Mouse (Mus musculus): ENCODE results near the gene Gm49387. TPM values are rescaled to one million over a fixed set of nuclear protein-coding genes. Genes with fewer than 3 reads are reported as not detected.

Gm49387 gene
- polyA plus RNA-seq, 1 experiment: 0.32 TPM

DNA sequence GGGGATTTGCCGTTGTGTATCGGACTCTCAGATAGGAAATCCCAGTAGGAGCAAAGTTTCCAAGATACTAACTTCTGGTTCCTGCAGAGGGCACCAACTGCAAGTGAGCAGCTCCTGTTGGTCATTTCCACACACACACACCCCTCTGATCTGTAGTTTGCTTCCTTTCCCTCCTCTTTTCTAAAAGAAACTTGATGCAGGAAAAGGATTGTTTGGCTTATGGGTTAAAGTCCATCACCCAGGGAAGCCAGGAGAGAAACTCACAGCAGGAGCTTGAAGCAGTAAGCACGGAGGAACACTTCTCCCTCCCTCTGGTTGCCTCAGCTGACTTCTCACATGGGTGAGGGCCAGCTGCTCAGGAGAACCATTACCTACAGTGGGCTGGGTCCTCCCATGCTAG is 121.5 kb downstream of the Gm49387 start:
- TF ChIP-seq POLR2A (IDR thresholded peaks at IDR 0.05; ENCODE audit: low read depth, low read length): no peak
- TF ChIP-seq CTCF (IDR thresholded peaks at IDR 0.05; ENCODE audit: extremely low read depth, insufficient read depth, insufficient read length, insufficient replicate concordance): peak; percentile 9; the same call in 1 of the 2 replicates
- Histone ChIP-seq H3K36me3 (ENCODE audit: control insufficient read depth, insufficient read depth, low read length) (no peaks in the 10 kb centered on the region), H3K4me3 (ENCODE audit: extremely low read depth, insufficient read depth, insufficient read length) (no peak overlapping the region), H3K27ac (ENCODE audit: insufficient read depth, low read length) (no peak overlapping the region), H3K27me3 (ENCODE audit: control insufficient read depth, insufficient read depth, low read length) (no peaks in the 10 kb centered on the region), H3K4me1 (ENCODE audit: control insufficient read depth, insufficient read depth, insufficient read length) (no peaks in the 10 kb centered on the region)
- DNase-seq (ENCODE audit: low read depth in 1 of 2, low spot score in 2 of 2): no peak
- WGBS: 44% methylated on average over 3 of the region's 3 CpGs

DNA sequence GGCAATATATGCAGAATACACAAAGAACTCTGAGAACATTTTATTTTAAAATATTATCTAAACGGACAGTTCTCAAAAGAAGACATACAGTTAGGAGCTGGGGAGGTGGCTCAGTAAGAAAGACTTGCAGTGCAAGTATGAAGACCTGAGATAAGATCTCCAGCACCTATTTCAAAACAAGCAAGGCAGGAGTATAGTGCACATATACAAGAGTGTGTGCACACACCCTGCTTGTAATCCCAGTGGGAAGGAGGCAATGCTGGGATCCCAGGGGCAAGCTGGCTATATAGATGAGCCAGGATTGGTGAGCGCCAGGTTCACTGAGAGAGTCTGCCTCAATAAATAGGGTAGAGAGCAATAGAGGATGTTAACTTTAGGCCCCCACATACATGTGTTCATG is 124.8 kb downstream of the Gm49387 start:
- no peak overlapping the region for H3K4me3 ChIP-seq (ENCODE audit: extremely low read depth, insufficient read depth, insufficient read length)
- DNase-seq (ENCODE audit: low read depth in 1 of 2, low spot score in 2 of 2): no peak
- H3K4me1 ChIP-seq (ENCODE audit: control insufficient read depth, insufficient read depth, insufficient read length): no peaks in the 10 kb centered on the region
- no peaks in the 10 kb centered on the region for H3K27me3 ChIP-seq (ENCODE audit: control insufficient read depth, insufficient read depth, low read length)
- no peak for TF ChIP-seq POLR2A (IDR thresholded peaks at IDR 0.05; ENCODE audit: low read depth, low read length)
- no peak for TF ChIP-seq CTCF (IDR thresholded peaks at IDR 0.05; ENCODE audit: extremely low read depth, insufficient read depth, insufficient read length, insufficient replicate concordance)
- H3K36me3 ChIP-seq (ENCODE audit: control insufficient read depth, insufficient read depth, low read length): no peaks in the 10 kb centered on the region
- no peak overlapping the region for H3K27ac ChIP-seq (ENCODE audit: insufficient read depth, low read length)
- WGBS: 89% methylated on average over 2 of the region's 2 CpGs

DNA sequence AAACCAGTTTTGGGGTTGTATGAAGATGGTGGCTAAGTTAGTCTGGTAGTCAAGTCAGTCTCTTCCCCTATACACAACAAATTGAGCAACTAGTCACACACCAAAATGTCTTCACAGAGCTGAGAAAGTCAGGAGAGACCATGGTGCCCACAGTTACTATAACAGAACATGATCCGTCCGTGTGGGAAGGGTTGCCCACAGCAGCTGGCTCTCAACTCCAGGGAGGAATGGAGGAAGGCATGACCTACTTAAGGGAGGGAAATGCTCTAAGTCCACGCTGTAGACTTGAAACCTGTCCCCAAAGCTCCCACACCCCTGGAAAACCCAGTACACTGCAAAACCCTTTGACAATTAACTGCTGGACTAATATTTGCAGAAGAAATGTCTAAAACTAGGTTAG is 130.4 kb downstream of the Gm49387 start:
- H3K36me3 ChIP-seq (ENCODE audit: control insufficient read depth, insufficient read depth, low read length): peaks cover 30% of the 10 kb centered on the region
- no peak for DNase-seq (ENCODE audit: low read depth in 1 of 2, low spot score in 2 of 2)
- WGBS: 92% methylated on average over 3 of the region's 3 CpGs
- no peak for TF ChIP-seq POLR2A (IDR thresholded peaks at IDR 0.05; ENCODE audit: low read depth, low read length)
- TF ChIP-seq CTCF (IDR thresholded peaks at IDR 0.05; ENCODE audit: extremely low read depth, insufficient read depth, insufficient read length, insufficient replicate concordance): no peak
- H3K4me1 ChIP-seq (ENCODE audit: control insufficient read depth, insufficient read depth, insufficient read length): no peaks in the 10 kb centered on the region
- no peak overlapping the region for H3K4me3 ChIP-seq (ENCODE audit: extremely low read depth, insufficient read depth, insufficient read length)
- no peak overlapping the region for H3K27ac ChIP-seq (ENCODE audit: insufficient read depth, low read length)
- H3K27me3 ChIP-seq (ENCODE audit: control insufficient read depth, insufficient read depth, low read length): no peaks in the 10 kb centered on the region

DNA sequence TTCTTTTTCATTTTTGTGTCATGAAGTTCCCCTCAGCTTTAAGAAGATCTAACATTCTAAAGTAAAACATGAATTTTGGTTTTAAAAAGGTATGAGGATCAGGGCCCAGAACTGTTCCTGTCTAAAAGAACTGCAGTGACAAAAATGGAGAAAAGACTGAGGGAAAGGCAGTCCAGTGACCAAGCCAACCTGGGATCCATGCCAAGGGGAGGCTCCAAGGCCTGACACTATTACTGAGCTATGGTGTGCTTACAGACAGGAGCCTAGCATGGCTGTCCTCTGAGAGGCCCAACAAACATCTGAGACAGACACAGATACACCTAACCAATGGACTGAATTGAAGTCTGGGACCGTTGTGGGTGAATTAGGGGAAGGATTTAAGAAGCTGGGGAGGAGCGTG is 130.8 kb downstream of the Gm49387 start:
- H3K27ac ChIP-seq (ENCODE audit: insufficient read depth, low read length): no peak overlapping the region
- WGBS: 98% methylated on average over 2 of the region's 2 CpGs
- H3K27me3 ChIP-seq (ENCODE audit: control insufficient read depth, insufficient read depth, low read length): no peaks in the 10 kb centered on the region
- no peak overlapping the region for H3K4me3 ChIP-seq (ENCODE audit: extremely low read depth, insufficient read depth, insufficient read length)
- TF ChIP-seq POLR2A (IDR thresholded peaks at IDR 0.05; ENCODE audit: low read depth, low read length): no peak
- no peak for TF ChIP-seq CTCF (IDR thresholded peaks at IDR 0.05; ENCODE audit: extremely low read depth, insufficient read depth, insufficient read length, insufficient replicate concordance)
- no peak for DNase-seq (ENCODE audit: low read depth in 1 of 2, low spot score in 2 of 2)
- H3K4me1 ChIP-seq (ENCODE audit: control insufficient read depth, insufficient read depth, insufficient read length): no peaks in the 10 kb centered on the region
- peaks cover 33% of the 10 kb centered on the region for H3K36me3 ChIP-seq (ENCODE audit: control insufficient read depth, insufficient read depth, low read length)

DNA sequence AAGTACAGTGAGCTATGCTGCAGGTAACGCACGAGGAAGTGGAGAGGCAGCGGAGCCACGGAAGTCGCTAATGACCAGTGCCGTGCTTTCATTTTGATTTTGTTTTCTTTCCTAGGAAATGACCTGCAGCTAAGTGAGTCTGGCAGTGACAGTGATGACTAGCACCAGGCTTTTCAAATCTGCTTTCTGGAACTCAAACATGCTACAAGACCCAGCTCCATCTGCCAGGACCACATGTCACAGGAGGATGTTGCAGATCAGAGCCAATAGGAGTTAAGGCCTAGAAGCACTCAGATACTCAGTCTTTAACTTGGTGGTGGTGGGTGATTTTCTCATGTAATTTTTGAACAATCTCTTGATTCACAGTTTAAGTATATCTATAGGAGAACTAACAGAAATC is 134.2 kb downstream of the Gm49387 start:
- H3K36me3 ChIP-seq (ENCODE audit: control insufficient read depth, insufficient read depth, low read length): peaks cover 63% of the 10 kb centered on the region

DNA sequence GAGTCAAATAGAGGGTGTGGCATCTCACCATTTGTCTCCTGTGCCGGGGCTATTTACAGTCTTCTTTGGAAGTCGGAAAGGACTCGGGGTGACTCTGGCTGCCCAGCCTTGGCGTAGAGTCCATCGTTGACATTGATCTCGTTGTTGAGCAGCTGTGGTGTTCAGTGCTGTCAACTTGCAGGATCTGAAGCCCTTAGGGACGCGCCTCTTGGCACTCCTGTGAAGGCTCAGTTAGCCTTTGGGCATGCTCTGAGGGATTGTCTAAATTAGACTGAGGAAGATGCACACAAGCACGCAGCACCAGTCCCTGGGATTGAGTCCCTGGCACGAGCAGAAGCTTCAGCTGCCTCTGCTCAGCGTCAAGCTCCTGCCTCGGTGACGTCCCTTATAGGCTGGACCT is 137.3 kb downstream of the Gm49387 start:
- H3K27me3 ChIP-seq (ENCODE audit: control insufficient read depth, insufficient read depth, low read length): no peaks in the 10 kb centered on the region
- no peak for TF ChIP-seq CTCF (IDR thresholded peaks at IDR 0.05; ENCODE audit: extremely low read depth, insufficient read depth, insufficient read length, insufficient replicate concordance)
- no peak overlapping the region for H3K27ac ChIP-seq (ENCODE audit: insufficient read depth, low read length)
- DNase-seq (ENCODE audit: low read depth in 1 of 2, low spot score in 2 of 2): no peak
- no peak overlapping the region for H3K4me3 ChIP-seq (ENCODE audit: extremely low read depth, insufficient read depth, insufficient read length)
- 97% methylated on average over 13 of the region's 13 CpGs for WGBS
- H3K36me3 ChIP-seq (ENCODE audit: control insufficient read depth, insufficient read depth, low read length): peaks cover 52% of the 10 kb centered on the region
- no peaks in the 10 kb centered on the region for H3K4me1 ChIP-seq (ENCODE audit: control insufficient read depth, insufficient read depth, insufficient read length)

More for the DNA sequence above, 134.2 kb downstream of the Gm49387 start:
- no peaks in the 10 kb centered on the region for H3K4me1 ChIP-seq (ENCODE audit: control insufficient read depth, insufficient read depth, insufficient read length)
- no peaks in the 10 kb centered on the region for H3K27me3 ChIP-seq (ENCODE audit: control insufficient read depth, insufficient read depth, low read length)
- H3K27ac ChIP-seq (ENCODE audit: insufficient read depth, low read length): no peak overlapping the region
- H3K4me3 ChIP-seq (ENCODE audit: extremely low read depth, insufficient read depth, insufficient read length): no peak overlapping the region
- 98% methylated on average over 6 of the region's 6 CpGs for WGBS
- no peak for DNase-seq (ENCODE audit: low read depth in 1 of 2, low spot score in 2 of 2)
- TF ChIP-seq CTCF (IDR thresholded peaks at IDR 0.05; ENCODE audit: extremely low read depth, insufficient read depth, insufficient read length, insufficient replicate concordance) (no peak), POLR2A (IDR thresholded peaks at IDR 0.05; ENCODE audit: low read depth, low read length) (no peak)

Other genes with a start within 250 kb of the Gm49387 start
- 36.0 and 43.0 TPM in 2 replicates for gene Sh3bp5, start 204.8 kb downstream of the Gm49387 start, polyA plus RNA-seq (2012; rRNA removed)
- 28.8 and 30.8 TPM in 2 replicates for gene Eaf1, start 146.5 kb downstream of the Gm49387 start, polyA plus RNA-seq (2012; rRNA removed)
- gene Mettl6, start 145.8 kb downstream of the Gm49387 start, polyA plus RNA-seq (2012; rRNA removed): 5.8 and 7.1 TPM in 2 replicates
- 13.7 and 13.9 TPM in 2 replicates for gene Colq, start 49.5 kb downstream of the Gm49387 start, polyA plus RNA-seq (2012; rRNA removed)
- gene Btd, start 150 bp upstream of the Gm49387 start, polyA plus RNA-seq (2012; rRNA removed): 16.8 and 19.0 TPM in 2 replicates
- gene Hacl1, start 408 bp upstream of the Gm49387 start, polyA plus RNA-seq (2012; rRNA removed): 4.5 and 6.1 TPM in 2 replicates
- gene Ankrd28, start 189.8 kb upstream of the Gm49387 start, polyA plus RNA-seq (2012; rRNA removed): 1.8 and 2.7 TPM in 2 replicates